Mouse (Mus musculus): ENCODE measurements at regions not wholly inside any gene's neighbourhood (a gene's known extent, or its start where the extent isn't known, plus 50 kb on each side); places are given as distances from the start of the nearest gene placed in this dataset.

GRCm38 (mm10) chr12:16196917-16197316, 380.2 kb upstream of the Trib2 start:
- TF ChIP-seq CTCF (IDR thresholded peaks at IDR 0.05; ENCODE audit: borderline replicate concordance, extremely low read depth, insufficient read depth, insufficient read length) (no peak), POLR2A (IDR thresholded peaks at IDR 0.05; ENCODE audit: borderline replicate concordance, extremely low read depth, insufficient read depth, insufficient read length, poor library complexity, severe bottlenecking) (no peak)

Data from brain, embryonic 14.5 days (tissue).